Mouse (Mus musculus): ENCODE data around the gene Eya4.

GRCm38 (mm10) chr10:23277371-23277770 lies 73.2 kb downstream of the Eya4 start:
- TF ChIP-seq CTCF (IDR thresholded peaks at IDR 0.05; ENCODE audit: low read depth, low read length) (no peak), POLR2A (IDR thresholded peaks at IDR 0.05; ENCODE audit: extremely low read depth, insufficient read depth, low read length) (no peak)

All from liver, adult 2 months (tissue).